Mouse (Mus musculus): ENCODE data around the gene Clcn2.

GRCm38 (mm10) chr16:20700036-20700435 lies 17.5 kb downstream of the Clcn2 start:
- TF ChIP-seq CTCF (IDR thresholded peaks at IDR 0.05; ENCODE audit: extremely low read depth, insufficient read depth, low read length) (no peak), POLR2A (IDR thresholded peaks at IDR 0.05; ENCODE audit: extremely low read depth, insufficient read depth, low read length) (no peak)

All from cortical plate, adult 2 months (tissue).